Mouse (Mus musculus) myocyte (in vitro differentiated cells): ENCODE results near the gene 1600015I10Rik.

Source experiments
- MAX ChIP-seq: IDR thresholded peaks from one replicate; pipeline ENCODE4 v1.6.1; 2011; ENCODE audit warnings: low read depth, mild to moderate bottlenecking, control low read depth
- MYOG ChIP-seq, 3 experiments: IDR thresholded peaks; one replicate each; pipeline ENCODE4 v1.6.1; 2011; ENCODE audit warnings: control low read depth in 2 of 3, low read depth in 2 of 3, mild to moderate bottlenecking in 2 of 3; ENCODE audit not compliant: insufficient read length in 2 of 3, control insufficient read depth in 1 of 3, insufficient read depth in 1 of 3
- POLR2A ChIP-seq: IDR thresholded peaks from one replicate; pipeline ENCODE4 v1.6.1; 2011; ENCODE audit warnings: low read depth, mild to moderate bottlenecking, control low read depth, moderate library complexity; ENCODE audit not compliant: insufficient read length
- POLR2AphosphoS2 ChIP-seq: IDR thresholded peaks from one replicate; pipeline ENCODE4 v1.6.1; 2011; ENCODE audit warnings: low read depth, control low read depth; ENCODE audit not compliant: insufficient read length
- TCF12 ChIP-seq: IDR thresholded peaks from one replicate; pipeline ENCODE4 v1.6.1; 2011; ENCODE audit warnings: mild to moderate bottlenecking, control low read depth; ENCODE audit not compliant: poor library complexity, insufficient read depth, severe bottlenecking

GRCm38 (mm10) chr6:48954946-48955345 lies 25.3 kb downstream of the 1600015I10Rik start:
- TF ChIP-seq MYOG (IDR thresholded peaks at IDR 0.05; ENCODE audit: control insufficient read depth in 1 of 3, insufficient read depth in 1 of 3, insufficient read length in 2 of 3, low read depth in 2 of 3) (no peak), POLR2AphosphoS2 (no peak), POLR2A (no peak), MAX (no peak), TCF12 (no peak)
